Mouse (Mus musculus) midbrain, embryonic 10.5 days (tissue): ENCODE results near the gene Olfr114. TPM values are rescaled to one million over a fixed set of nuclear protein-coding genes. Genes with fewer than 3 reads are reported as not detected.

Experiments used
- DNase-seq: peaks from one replicate; pipeline ENCODE4 v3.0.0-alpha.2; 2017; ENCODE audit warnings: low spot score
- H3K27ac ChIP-seq: fragments of 300-500 bp; sonication (generic); replicated peaks from 2 replicates; pipeline ENCODE4 v1.5.1; 2016; ENCODE audit warnings: mild to moderate bottlenecking
- H3K27me3 ChIP-seq: fragments of 300-500 bp; sonication (generic); 2 replicates; pipeline ENCODE4 v1.6.1; 2016; ENCODE audit warnings: low read depth, mild to moderate bottlenecking; ENCODE audit not compliant: poor library complexity, severe bottlenecking
- H3K36me3 ChIP-seq: fragments of 300-500 bp; sonication (generic); 2 replicates; pipeline ENCODE4 v1.6.1; 2016; ENCODE audit warnings: mild to moderate bottlenecking, moderate library complexity
- H3K4me1 ChIP-seq: fragments of 300-500 bp; sonication (generic); 2 replicates; pipeline ENCODE4 v1.6.1; 2016
- H3K4me3 ChIP-seq: fragments of 300-500 bp; sonication (generic); 2 replicates; pipeline ENCODE4 v1.5.1; 2016; ENCODE audit warnings: mild to moderate bottlenecking, moderate library complexity
- H3K9me3 ChIP-seq: fragments of 300-500 bp; sonication (generic); replicated peaks from 2 replicates; pipeline ENCODE4 v1.6.1; 2016; ENCODE audit warnings: mild to moderate bottlenecking
- WGBS: fragments of 180-500 bp; shearing (Covaris S2); methylation state at CpG from one replicate; pipeline ENCODE4 v1.1.7; 2016; 5-methylcytosine and 5-hydroxymethylcytosine counted together
- polyA plus RNA-seq: library from polyadenylated mRNA; unstranded; fragments of >200 nt; fragmentation: Nextera tagmentation; extraction: Ambion mirVana; gene quantifications from 2 replicates; pipeline ENCODE4 v1.2.1, GENCODE M21; 2016

Gene Olfr114
- not detected in 2 replicates for polyA plus RNA-seq

DNA sequence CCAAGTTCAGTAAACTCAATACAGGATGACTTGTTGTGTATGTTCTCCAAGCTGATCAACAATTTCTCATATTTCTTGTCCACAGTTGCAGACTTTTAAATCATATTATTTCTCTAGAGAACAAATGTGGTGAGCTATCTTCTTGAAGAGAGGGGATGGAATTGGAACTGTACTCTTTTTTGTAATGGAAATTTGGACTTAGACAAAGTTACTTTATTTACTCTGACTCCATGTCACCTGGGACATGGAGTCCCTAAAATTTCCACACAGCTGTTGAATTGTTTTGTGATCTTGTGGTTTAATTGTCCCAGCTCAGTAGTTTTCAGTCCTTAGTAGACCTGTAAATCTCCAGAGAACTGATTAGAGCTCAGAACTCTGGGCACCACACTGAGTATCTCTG is at the start of gene Olfr114:
Gene Olfr114, minus strand, starts transcription at position 101 of the 400 bp plus-strand sequence.
- no peak for DNase-seq
- Histone ChIP-seq H3K4me1 (no peaks in the 10 kb centered on the region), H3K27me3 (no peaks in the 10 kb centered on the region)

DNA sequence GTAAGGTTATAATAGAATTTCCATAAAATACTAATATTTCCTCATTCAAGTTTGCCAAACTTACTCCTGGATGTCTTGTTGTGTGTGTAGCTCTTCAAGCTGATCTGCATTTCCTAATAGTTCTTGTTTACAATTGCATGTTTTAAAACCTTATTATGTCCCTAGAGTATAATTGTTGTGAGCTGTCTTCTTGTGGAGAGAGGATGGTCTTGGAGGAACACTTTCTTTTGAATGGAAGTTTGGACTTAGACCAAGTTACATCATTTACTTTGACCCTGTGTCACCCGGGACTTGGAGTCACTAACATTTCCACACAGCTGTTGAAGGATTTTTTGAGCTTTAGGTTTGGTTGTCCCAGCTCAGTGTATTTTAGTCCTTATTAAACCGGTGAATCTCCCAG is 34.5 kb upstream of the Olfr114 start, which contains the start of the genes Olfr115 and Olfr116:
Gene Olfr115, minus strand, starts transcription at position 101 of the 400 bp plus-strand sequence.
Gene Olfr116, minus strand, starts transcription at position 191 of the 400 bp plus-strand sequence.
- Histone ChIP-seq H3K27me3 (no peaks in the 10 kb centered on the region), H3K27ac (no peak within 1 kb of the TSS), H3K4me3 (no peak within 1 kb of the TSS), H3K9me3 (peaks cover 14% of the 10 kb centered on the region; the same call in 1 of the 2 replicates), H3K36me3 (no peaks in the 10 kb centered on the region), H3K4me1 (no peaks in the 10 kb centered on the region)
- DNase-seq = no peak
- 79% methylated on average over 2 of the region's 2 CpGs for WGBS

More for the DNA sequence above, at the start of gene Olfr114:
- Histone ChIP-seq H3K36me3 (no peaks in the 10 kb centered on the region), H3K4me3 (no peak within 1 kb of the TSS), H3K27ac (no peak within 1 kb of the TSS), H3K9me3 (no peaks in the 10 kb centered on the region)

DNA sequence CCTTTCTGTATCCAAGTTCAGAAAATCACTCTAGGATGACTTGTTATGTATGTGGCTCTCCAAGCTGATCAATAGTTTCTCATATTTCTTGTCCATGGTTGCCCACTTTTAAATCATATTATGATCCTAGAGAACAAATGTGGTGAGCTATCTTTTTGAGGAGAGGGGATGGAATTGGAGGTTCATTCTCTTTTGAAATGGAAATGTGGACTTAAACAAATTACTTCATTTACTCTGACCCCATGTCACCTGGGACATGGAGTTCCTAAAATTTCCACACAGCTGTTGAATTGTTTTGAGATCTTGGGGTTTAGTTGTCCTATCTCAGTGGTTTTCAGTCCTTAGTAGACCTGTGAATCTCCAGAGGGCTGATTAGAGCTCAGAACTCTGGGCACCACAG is 15.0 kb downstream of the Olfr114 start, which contains the start of gene Olfr113:
Gene Olfr113, minus strand, starts transcription at position 101 of the 400 bp plus-strand sequence.
- no peaks in the 10 kb centered on the region for H3K27me3 ChIP-seq
- H3K9me3 ChIP-seq = no peaks in the 10 kb centered on the region
- H3K4me3 ChIP-seq = no peak within 1 kb of the TSS
- H3K36me3 ChIP-seq = no peaks in the 10 kb centered on the region
- no peak for DNase-seq
- no peak within 1 kb of the TSS for H3K27ac ChIP-seq
- no peaks in the 10 kb centered on the region for H3K4me1 ChIP-seq

DNA sequence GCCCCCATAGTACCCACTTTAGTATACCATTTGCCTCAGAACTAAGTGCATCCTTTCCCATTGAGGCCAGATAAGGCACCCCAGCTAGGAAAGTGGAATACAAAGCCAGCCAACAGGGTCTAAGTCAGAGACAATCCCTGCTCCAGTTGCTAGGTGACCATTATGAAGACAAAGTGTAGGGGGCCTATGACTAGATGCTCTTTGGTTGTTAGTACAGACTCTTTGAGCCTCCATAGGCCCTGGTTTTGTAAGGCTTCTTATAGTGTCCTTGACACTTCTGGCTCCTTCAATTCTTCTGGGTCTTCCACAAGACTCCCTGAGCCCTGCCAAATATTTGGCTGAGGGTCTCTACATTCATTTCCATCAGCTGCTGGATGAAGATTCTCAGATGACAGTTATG is 23.2 kb downstream of the Olfr114 start, which contains the start of gene Olfr112:
Gene Olfr112, minus strand, starts transcription at position 101 of the 400 bp plus-strand sequence.
- no peak within 1 kb of the TSS for H3K27ac ChIP-seq
- H3K4me1 ChIP-seq = no peaks in the 10 kb centered on the region
- H3K9me3 ChIP-seq = no peaks in the 10 kb centered on the region
- no peaks in the 10 kb centered on the region for H3K36me3 ChIP-seq
- no peak within 1 kb of the TSS for H3K4me3 ChIP-seq
- no peaks in the 10 kb centered on the region for H3K27me3 ChIP-seq
- DNase-seq = no peak

DNA sequence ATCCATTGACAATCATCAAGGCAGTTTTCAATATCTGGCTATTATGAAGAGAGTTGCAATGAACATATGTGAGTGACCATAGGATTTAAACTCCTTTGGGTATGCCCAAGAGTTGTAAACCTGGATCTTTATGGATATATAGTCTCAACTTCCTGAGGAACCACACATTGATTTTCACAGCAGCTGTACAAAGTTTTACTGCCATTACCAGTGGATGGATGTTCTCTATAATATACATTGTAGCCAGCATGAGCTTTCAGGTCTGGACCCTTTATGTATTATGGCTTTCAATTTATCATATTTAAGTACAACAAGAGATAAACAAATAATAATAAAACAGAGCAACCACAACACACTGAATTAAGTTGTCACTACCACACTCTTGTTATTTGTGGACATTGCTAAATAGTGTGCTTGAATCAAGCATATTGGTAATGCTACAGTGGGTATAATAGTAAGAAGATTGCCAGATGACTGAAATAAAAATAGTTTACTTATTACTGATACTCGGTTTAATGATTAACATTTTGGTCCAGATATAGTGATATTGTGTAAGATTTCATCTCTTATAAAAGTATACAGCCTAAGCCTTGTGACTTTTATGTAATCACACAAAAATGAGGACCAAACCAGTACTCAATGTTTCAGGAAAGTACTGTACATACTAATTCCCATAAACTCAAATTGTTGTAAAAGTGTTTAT is 33.5 kb downstream of the Olfr114 start:
- 70% methylated on average over 1 of the region's 1 CpGs for WGBS
- H3K36me3 ChIP-seq = no peaks in the 10 kb centered on the region
- H3K27me3 ChIP-seq = no peaks in the 10 kb centered on the region
- no peak overlapping the region for H3K4me3 ChIP-seq
- H3K9me3 ChIP-seq = no peaks in the 10 kb centered on the region
- DNase-seq = no peak
- H3K27ac ChIP-seq = no peak overlapping the region
- no peaks in the 10 kb centered on the region for H3K4me1 ChIP-seq

DNA sequence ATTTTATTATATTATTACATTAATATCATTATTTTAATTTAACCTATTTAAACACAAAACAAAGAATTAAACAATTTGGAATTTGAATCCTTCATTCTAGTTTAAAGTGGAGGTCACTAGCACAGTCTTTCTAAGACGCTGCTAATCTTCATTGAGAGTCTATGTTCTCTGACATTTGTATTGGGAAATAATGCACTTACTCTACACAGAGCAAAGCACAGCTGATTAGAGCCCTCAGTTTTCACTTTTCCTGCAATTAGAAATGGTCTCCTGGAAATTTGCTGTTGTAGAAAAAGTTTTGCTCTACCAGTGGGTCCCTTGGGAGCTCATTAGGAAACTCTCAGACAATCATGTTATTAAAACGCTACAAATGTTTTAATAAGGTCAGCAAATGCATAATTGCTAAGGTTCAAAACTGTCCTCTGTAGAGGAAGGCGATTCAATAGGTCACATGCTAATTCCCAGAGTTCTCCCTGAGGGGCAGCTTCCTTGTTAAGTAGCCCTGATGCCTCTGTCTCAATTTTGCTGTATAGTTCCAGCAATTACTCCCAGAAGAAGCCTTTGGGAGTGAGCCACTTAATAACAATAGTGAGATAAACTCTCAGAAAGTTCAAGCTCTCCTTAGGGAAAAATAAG is 48.6 kb downstream of the Olfr114 start:
- 74% methylated on average over 3 of the region's 3 CpGs for WGBS
- H3K36me3 ChIP-seq = no peaks in the 10 kb centered on the region
- no peaks in the 10 kb centered on the region for H3K9me3 ChIP-seq
- no peak for DNase-seq
- H3K4me1 ChIP-seq = peaks cover 3% of the 10 kb centered on the region; the same call in 1 of the 2 replicates
- no peak overlapping the region for H3K4me3 ChIP-seq
- no peaks in the 10 kb centered on the region for H3K27me3 ChIP-seq
- H3K27ac ChIP-seq = no peak overlapping the region

DNA sequence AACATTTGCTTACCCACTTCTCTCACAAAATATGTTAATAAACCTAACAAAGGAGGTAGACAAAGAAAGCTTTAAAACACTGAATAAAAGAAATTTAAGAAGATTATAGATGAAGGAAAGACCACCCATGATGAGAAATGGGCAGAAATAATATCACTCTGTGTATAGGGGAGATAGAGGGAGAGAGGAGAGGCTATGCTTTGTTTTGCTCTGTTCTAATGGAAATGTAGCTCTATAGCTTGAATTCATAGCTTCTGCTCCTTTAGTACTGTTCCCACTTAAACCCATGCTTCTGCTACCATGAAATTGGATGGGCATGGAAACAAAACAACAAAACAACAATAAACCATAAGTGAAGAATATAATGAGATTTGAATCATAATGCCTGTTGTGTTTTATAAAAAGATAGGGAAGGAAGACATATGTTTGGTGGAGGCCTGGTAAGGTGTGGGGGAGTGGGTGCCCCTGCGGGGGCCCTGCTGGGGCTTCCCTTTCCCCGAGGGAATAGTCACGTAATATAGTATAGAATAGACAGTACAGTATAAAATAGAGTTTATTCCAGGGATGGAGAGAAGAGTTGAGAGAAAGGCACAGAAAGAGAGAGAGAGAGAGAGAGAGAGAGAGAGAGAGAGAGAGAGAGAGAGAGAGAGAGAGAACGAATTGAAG is 51.0 kb downstream of the Olfr114 start:
- H3K4me1 ChIP-seq = peaks cover 3% of the 10 kb centered on the region; the same call in 1 of the 2 replicates
- no peak for DNase-seq
- H3K27me3 ChIP-seq = no peaks in the 10 kb centered on the region
- no peaks in the 10 kb centered on the region for H3K9me3 ChIP-seq
- no peak overlapping the region for H3K27ac ChIP-seq
- 81% methylated on average over 4 of the region's 4 CpGs for WGBS
- no peaks in the 10 kb centered on the region for H3K36me3 ChIP-seq
- no peak overlapping the region for H3K4me3 ChIP-seq

Other genes starting within 250 kb of the Olfr114 start
- gene Olfr104-ps, start 233.2 kb downstream of the Olfr114 start, polyA plus RNA-seq = not detected in 2 replicates
- gene Olfr105-ps, start 213.7 kb downstream of the Olfr114 start, polyA plus RNA-seq = not detected in 2 replicates
- not detected in 2 replicates for gene Olfr106-ps, start 202.3 kb downstream of the Olfr114 start, polyA plus RNA-seq
- gene Olfr107, start 193.5 kb downstream of the Olfr114 start, polyA plus RNA-seq = not detected in 2 replicates
- gene Olfr108, start 147.3 kb downstream of the Olfr114 start, polyA plus RNA-seq = not detected in 2 replicates
- not detected in 2 replicates for gene Olfr109, start 133.8 kb downstream of the Olfr114 start, polyA plus RNA-seq
- gene H2-M2, start 109.2 kb downstream of the Olfr114 start, polyA plus RNA-seq = not detected in 2 replicates
- gene Olfr110, start 100.3 kb downstream of the Olfr114 start, polyA plus RNA-seq = not detected in 2 replicates
- not detected in 2 replicates for gene Olfr111, start 84.7 kb downstream of the Olfr114 start, polyA plus RNA-seq
- gene Olfr112, start 23.3 kb downstream of the Olfr114 start, polyA plus RNA-seq = not detected in 2 replicates
- not detected in 2 replicates for gene Olfr113, start 15.1 kb downstream of the Olfr114 start, polyA plus RNA-seq
- not detected in 2 replicates for gene Olfr115, start 34.4 kb upstream of the Olfr114 start, polyA plus RNA-seq
- gene Olfr116, start 34.5 kb upstream of the Olfr114 start, polyA plus RNA-seq = not detected in 2 replicates
- not detected in 2 replicates for gene Olfr117, start 71.0 kb upstream of the Olfr114 start, polyA plus RNA-seq
- gene Olfr118, start 74.2 kb upstream of the Olfr114 start, polyA plus RNA-seq = not detected in 2 replicates
- gene Olfr119, start 103.8 kb upstream of the Olfr114 start, polyA plus RNA-seq = not detected in 2 replicates
- gene Olfr120, start 129.1 kb upstream of the Olfr114 start, polyA plus RNA-seq = not detected in 2 replicates
- not detected in 2 replicates for gene Olfr121, start 156.1 kb upstream of the Olfr114 start, polyA plus RNA-seq
- gene Olfr122, start 175.9 kb upstream of the Olfr114 start, polyA plus RNA-seq = not detected in 2 replicates
- gene Olfr123, start 200.8 kb upstream of the Olfr114 start, polyA plus RNA-seq = not detected in 2 replicates
- gene Olfr124, start 207.1 kb upstream of the Olfr114 start, polyA plus RNA-seq = not detected in 2 replicates
- gene Olfr125, start 240.2 kb upstream of the Olfr114 start, polyA plus RNA-seq = not detected in 2 replicates